Mouse (Mus musculus) thymus, postnatal 14 days (tissue): ENCODE data around the gene Gm20481.

ENCODE experiments used
- DNase-seq: peaks from one replicate; pipeline ENCODE4 v3.0.0; 2021

Gm20481 gene

DNA sequence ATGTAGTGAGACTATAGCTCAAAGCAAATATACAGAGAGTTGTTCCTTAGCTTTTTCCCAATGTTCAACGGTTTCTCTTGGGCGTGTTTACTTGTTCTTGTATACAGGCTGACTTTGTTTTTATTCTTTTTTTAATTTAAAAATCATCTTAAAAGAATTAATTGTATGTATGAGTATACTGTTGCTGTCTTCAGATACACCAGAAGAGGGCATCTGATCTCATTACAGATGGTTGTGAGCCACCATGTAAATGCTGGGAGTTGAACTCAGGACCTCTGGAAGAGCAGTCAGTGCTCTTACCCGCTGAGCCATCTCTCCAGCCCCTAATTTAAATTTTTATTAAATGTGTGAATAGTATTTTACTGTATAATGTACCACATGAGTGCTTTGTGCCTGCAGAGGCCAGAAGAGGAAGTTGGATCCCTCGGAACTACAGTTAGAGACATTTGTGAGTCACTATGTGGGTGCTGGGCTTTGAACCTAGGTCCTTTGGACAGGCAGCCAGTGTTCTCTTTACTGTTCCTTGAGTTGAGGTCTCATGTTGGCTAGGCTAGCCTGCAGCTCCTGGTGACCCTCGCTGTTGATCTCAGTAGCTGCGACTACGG, 37.8 kb downstream of the Gm20481 start:
- DNase-seq, result no peak

GRCm38 (mm10) chr17:35009586-35009985, 39.9 kb downstream of the Gm20481 start:
- no peak for DNase-seq

DNA sequence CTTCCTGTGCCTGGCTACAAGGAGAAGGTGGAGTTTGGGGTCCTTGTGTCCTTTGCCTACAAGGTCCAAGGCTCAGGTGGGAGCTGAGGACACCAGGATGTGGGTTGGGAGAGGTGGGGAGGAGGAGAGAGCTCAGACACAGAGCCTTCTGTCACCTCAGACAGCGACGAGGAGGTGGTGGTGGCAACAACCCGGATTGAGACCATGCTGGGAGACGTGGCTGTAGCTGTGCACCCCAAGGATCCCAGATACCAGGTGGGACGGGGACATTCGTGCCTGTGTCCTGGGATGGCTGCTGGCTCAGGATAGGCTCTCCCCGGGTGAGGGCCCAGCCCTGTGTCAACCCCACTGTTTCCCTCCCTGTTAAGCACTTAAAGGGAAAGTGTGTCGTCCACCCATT, 41.7 kb downstream of the Gm20481 start:
- DNase-seq, result peak; percentile 2

- DNase-seq, result no peak
Observed at GRCm38 (mm10) chr17:35012430-35012829, 42.7 kb downstream of the Gm20481 start.

- DNase-seq, result no peak
Observed at GRCm38 (mm10) chr17:35013221-35013620, 43.5 kb downstream of the Gm20481 start.

DNA sequence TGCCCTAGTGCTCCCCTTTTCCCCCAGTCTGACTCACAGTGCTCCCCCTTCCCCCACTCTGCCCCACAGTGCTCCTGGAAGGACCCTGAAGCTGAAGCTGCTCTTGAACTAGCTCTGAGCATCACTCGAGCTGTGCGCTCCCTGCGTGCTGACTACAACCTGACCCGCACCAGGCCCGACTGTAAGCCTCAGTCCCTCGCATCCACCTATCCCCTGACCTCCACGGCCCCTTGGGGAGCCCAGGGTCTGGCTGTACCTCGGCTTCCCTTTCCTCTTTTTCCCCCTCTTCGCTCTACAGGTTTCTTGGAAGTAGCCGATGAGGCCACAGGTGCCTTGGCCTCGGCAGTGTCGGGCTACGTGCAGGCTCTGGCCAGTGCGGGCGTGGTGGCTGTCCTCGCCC, 45.6 kb downstream of the Gm20481 start:
- no peak for DNase-seq

- DNase-seq, result no peak
Observed at GRCm38 (mm10) chr17:35016376-35016775, 46.7 kb downstream of the Gm20481 start, which contains the start of gene Vwa7. Gene Vwa7, plus strand, starts transcription at chr17:35016579.

- DNase-seq, result peak; percentile 47
Observed at GRCm38 (mm10) chr17:35016791-35017705, 47.3 kb downstream of the Gm20481 start.

- no peak for DNase-seq
Observed at GRCm38 (mm10) chr17:35017706-35018030, 48.0 kb downstream of the Gm20481 start.

GRCm38 (mm10) chr17:35018171-35018570, 48.5 kb downstream of the Gm20481 start:
- DNase-seq, result no peak

DNA sequence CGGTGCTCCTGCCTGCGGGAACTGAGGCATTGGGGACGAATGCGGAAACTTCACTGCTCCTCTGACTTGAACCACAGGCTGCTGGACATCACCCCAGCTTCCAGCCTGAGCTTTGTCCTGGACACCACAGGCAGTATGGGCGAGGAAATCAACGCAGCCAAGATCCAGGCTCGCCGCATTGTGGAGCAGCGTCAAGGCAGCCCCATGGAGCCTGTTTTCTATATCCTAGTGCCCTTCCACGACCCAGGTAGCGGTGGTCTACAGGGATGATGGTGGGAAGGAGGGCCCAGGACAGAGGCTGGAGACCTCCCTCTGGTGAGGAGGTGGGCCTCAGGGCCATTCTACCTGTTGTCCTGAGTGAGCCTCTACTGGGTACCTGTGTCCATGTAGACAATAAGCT, 50.2 kb downstream of the Gm20481 start:
- no peak for DNase-seq

- no peak for DNase-seq
Observed at GRCm38 (mm10) chr17:35020551-35020950, 50.8 kb downstream of the Gm20481 start.

- peak; percentile 94 for DNase-seq
Observed at GRCm38 (mm10) chr17:35021163-35021808, 51.6 kb downstream of the Gm20481 start.
